Mouse (Mus musculus) spleen, postnatal 10 days (tissue): Measurements from ENCODE around the gene Fam180a.

Experiments
- DNase-seq, 2 experiments: peaks; one replicate each; pipeline ENCODE4 v3.0.0; 2021 to 2022; ENCODE audit warnings: low spot score in 2 of 2

Gene Fam180a

DNA sequence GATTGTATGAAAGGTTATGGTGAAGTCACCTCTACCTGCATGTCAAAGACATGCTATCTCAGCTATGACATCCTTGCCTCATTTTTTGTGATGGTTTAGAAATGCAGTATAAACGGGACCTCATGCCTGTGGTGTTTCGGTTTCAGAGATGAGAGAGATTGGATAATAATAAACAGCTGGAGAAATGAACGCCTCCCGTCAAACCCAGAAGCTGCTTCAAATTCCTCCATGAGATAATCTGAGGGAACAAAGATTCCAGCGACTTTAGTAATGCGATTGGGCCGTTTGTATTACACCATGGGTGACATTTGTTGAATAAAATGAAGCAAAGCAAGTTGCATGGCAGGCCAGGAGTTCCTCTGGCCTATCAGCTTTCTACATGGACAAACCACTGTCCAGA lies 16.5 kb downstream of the Fam180a start:
- no peak for DNase-seq

- no peak for DNase-seq
Observed at GRCm38 (mm10) chr6:35308037-35308436, 17.9 kb downstream of the Fam180a start, which contains the start of gene Slc13a4. Gene Slc13a4, minus strand, starts transcription at chr6:35308131.

GRCm38 (mm10) chr6:35307136-35307535 lies 18.8 kb downstream of the Fam180a start:
- DNase-seq, result no peak

- DNase-seq, result no peak
Observed at GRCm38 (mm10) chr6:35303355-35303900, 22.5 kb downstream of the Fam180a start.

DNA sequence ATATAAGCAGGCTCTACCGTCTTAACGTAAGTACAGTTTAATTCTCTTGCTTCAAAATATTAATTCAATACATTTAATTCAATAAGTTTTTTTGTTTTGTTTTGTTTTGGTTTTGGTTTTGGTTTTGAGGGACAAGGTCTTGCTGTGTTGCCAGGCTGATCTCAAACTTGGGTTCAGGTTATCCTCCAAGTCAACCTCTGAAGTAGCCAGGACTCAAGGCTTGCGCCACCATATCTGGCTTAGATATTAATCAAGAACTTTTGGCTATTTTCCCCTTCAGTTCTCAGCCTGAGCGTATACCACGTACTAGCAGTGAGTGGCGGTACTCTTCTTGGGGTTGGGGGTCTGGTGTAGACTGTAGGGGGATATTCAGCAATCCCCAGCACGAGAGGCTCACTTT lies 23.4 kb downstream of the Fam180a start:
- no peak for DNase-seq

DNA sequence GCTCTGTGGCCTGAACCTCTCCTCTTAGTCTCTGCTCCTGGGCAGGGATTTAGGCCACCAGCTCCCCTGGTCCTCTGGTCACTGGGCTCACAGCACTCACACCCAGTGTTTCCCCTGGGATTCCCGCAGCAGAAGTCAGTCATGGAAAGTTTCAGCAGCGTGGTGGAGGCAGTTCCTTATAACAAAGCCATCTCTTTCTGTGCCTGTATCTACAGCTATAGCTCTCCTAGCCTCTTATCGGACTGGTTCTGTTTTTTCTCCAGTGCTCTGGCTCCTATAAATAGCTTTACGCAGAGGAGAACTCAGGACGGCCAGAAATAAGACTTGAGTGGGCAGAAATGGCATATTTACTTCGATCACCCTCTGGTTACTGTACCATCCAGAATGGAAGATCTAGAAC lies 27.6 kb downstream of the Fam180a start:
- no peak for DNase-seq

- no peak for DNase-seq
Observed at GRCm38 (mm10) chr6:35297516-35298227, 28.3 kb downstream of the Fam180a start.

GRCm38 (mm10) chr6:35297001-35297400 lies 28.9 kb downstream of the Fam180a start:
- DNase-seq, result no peak

GRCm38 (mm10) chr6:35294964-35295363 lies 31.0 kb downstream of the Fam180a start:
- DNase-seq, result no peak

GRCm38 (mm10) chr6:35289676-35290075 lies 36.3 kb downstream of the Fam180a start:
- no peak for DNase-seq

DNA sequence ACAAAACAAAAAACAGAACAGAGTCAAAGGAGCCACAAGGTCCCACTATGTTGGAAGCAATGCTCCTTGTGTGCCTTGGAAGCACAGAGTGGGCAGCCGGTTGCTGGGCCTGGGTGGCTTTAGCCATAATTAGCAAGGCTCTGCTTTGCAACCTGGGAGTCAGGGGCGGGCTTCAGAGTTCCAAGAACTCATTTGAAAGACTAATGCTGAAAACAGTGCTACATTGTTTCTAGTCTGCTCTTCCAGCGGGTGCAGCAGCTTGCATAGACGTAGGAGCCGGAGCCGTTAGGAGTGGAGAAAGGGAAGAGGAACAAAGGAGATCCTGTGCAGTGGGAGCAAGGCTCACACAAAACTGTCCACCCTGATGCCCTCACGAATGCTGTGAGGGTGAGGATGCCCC lies 37.0 kb downstream of the Fam180a start:
- no peak for DNase-seq

DNA sequence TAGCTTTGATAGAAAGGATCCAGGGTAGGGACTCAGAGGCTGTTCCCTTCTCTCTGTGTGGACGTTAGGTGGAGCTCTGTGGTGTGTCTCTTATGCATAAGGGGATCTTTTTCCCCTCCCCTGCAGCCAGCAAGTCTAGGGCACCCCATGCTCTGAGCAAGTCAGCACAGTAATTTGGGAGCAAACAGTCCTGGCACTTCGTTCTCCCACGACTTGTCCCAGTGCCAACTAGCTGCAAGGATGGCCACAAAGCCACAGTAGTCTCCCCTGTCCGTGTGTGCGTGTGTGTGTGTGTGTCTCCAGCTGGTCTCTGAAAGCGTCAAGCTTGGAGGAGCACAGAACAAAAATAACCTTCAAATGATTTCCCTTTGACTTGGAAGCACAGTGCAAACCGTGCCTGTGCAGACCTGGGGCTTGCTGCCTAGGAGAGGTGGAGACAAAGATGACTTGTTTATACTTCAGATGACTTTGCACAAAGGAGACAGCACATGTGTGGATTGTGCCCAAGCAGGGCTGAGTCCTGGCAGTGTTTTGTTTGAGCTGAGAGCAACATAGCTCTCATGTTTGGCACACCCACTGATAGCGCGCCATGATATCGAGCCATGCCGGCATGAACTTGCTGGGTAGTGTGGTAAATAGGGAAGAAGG lies 37.7 kb downstream of the Fam180a start:
- DNase-seq, result peak; percentile 16 to 26

DNA sequence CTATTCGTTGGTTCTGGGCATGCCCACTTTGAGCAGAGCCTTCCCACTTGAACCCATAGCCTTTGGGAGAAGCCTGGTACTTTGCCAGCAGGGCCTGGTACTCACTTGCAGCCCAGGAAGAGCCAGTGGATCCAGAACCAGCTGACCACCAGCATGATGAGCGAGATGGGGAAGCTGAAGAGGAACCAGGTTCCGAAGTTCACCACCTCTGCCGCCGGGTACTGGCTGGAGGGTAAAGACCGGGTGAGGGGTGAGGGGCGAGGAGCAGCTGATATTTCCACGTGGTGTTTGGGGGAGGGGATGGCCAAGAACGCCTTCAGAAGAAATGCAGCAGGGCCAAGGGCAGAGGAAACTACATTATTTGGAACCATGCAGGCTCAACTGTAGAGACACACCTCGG lies 46.6 kb downstream of the Fam180a start:
- no peak for DNase-seq

- no peak for DNase-seq
Observed at GRCm38 (mm10) chr6:35277903-35278587, 47.9 kb downstream of the Fam180a start.

- DNase-seq, result no peak
Observed at GRCm38 (mm10) chr6:35273391-35274082, 52.4 kb downstream of the Fam180a start.

DNA sequence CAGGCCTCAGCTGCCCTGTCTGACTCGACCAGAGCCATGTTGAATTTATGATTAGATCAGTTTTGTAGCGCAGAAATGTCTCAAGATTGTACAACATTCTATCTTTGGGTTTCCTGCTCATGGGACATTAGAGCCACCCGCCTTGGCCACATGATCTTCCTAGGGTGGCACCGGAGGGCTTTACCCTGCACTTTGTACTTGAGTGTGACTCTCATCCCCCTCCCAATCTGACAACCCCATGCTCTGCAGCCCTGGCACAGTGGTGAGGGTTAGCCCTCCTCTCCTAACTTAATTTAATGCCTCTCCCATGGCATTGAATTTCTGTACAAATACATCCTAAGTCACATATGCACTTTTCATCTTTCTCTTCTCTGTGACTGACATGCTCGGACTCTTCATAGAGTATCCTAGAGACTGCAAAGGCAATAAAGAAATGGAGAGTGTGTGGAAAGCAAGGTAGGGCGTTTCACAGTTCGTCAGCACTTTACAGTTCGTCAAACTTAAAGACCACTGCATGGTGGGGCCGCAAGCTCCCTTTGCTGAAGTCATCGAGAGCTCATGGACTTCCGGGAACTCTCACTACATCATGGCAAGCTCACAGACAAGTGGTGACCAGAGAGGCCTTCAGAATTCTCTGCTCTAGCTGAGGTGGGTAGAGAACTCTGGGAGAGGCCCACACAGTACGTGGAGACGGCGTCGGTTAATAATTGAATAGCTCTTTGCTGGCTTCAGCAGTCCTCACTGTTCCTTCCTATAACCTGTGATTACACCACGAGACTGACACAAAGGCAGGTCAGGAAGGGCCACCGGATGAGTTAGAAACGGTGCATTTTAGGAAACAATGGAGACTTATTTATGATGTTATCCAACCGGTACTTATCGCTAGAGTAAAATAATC lies 53.8 kb downstream of the Fam180a start:
- DNase-seq, result no peak

DNA sequence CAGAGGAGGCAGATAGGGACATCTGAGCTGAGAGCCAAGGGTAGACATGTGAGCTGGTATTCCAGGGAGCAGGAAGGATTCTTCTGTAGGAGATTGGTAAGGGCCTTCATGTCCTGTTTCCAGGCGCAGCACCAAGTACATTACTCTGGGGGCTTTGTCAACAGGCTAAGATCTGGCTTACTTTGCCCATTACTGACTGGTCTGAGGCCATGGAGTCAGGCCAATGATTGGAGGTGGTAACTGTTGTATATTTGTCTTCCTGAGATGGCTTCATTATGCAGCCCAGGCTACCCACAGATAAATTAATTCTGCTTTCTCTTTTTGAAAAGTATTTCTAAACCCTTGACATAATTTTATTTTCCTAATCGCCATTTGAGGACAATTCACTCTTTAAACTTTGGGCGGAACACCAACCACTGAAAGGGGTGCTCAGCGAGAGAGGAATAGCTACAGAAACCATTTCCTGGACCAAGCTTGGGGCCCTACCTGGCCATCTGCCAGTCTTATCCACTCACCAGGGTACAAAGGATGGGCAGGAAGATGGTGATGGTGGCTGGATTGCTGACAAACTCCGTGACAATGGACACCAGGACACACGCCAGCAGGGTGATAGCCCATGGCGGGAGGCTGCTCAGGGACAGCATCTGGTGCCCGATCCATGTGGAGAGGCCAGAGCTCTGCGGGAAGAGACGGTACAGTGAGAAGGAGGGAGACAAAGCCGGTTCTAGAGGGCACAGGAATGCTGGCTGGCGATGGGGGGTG lies 54.7 kb downstream of the Fam180a start:
- DNase-seq, result no peak

- no peak for DNase-seq
Observed at GRCm38 (mm10) chr6:35269643-35270042, 56.3 kb downstream of the Fam180a start.

GRCm38 (mm10) chr6:35268711-35269110 lies 57.2 kb downstream of the Fam180a start:
- no peak for DNase-seq

DNA sequence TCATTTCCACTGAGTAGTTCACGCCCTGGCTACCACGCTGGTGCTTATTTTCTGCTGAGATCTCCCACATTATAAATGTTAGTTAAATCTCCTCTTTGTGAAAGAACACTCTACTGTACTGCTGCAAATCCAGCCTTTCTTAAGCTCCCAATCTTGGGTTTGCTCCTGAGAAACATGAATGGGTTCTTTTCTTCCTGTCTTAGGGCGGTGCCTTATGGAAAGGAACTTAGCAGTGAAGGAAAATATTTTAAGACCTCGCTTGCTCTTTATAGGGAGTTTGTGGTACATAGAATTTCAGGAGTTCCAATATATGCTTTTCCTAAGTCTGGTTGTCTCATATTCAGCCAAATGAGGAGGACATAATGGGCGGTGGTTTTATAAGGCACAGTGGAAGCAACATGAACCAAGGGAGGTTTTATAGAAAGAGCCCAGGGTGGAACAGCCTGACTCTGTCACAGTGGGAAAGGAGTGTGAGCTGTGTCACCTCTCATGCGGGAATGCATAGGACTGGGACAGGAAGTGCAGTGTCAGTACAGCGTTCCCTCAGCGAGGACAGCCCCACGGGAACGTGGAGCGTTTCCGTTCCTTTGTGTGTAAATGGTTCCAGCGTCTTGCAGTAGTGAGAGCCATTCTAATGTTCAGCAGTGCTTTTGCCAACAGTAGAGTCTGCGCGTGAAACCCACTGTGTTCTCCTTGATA lies 60.2 kb downstream of the Fam180a start:
- DNase-seq, result no peak
